Mouse (Mus musculus) hindbrain, embryonic 12.5 days (tissue): Measurements from ENCODE around the gene Frmpd1. TPM values are rescaled to one million over a fixed set of nuclear protein-coding genes. Genes with fewer than 3 reads are reported as not detected.

ENCODE experiments used
- ATAC-seq: fragments of 200-750 bp; cut with Nextera tagmentation; 2 replicates; pipeline ENCODE4 v1.8.0; 2017; ENCODE audit warnings: moderate TSS enrichment; ENCODE audit not compliant: low FRiP score
- H3K27ac ChIP-seq: fragments of 300-500 bp; sonication (generic); 2 replicates; pipeline ENCODE4 v1.5.1; 2016; ENCODE audit warnings: mild to moderate bottlenecking
- H3K27me3 ChIP-seq: fragments of 300-500 bp; sonication (generic); 2 replicates; pipeline ENCODE4 v1.6.1; 2016; ENCODE audit warnings: mild to moderate bottlenecking
- H3K36me3 ChIP-seq: fragments of 300-500 bp; sonication (generic); 2 replicates; pipeline ENCODE4 v1.6.1; 2016; ENCODE audit warnings: mild to moderate bottlenecking
- H3K4me1 ChIP-seq: fragments of 300-500 bp; sonication (generic); 2 replicates; pipeline ENCODE4 v1.6.1; 2016
- H3K4me2 ChIP-seq: fragments of 300-500 bp; sonication (generic); replicated peaks from 2 replicates; pipeline ENCODE4 v1.6.1; 2016; ENCODE audit warnings: mild to moderate bottlenecking
- H3K4me3 ChIP-seq: fragments of 300-500 bp; sonication (generic); 2 replicates; pipeline ENCODE4 v1.5.1; 2016; ENCODE audit warnings: mild to moderate bottlenecking
- H3K9ac ChIP-seq: fragments of 300-500 bp; sonication (generic); 2 replicates; pipeline ENCODE4 v1.6.1; 2016; ENCODE audit warnings: mild to moderate bottlenecking, moderate library complexity
- H3K9me3 ChIP-seq: fragments of 300-500 bp; sonication (generic); replicated peaks from 2 replicates; pipeline ENCODE4 v1.6.1; 2016; ENCODE audit warnings: mild to moderate bottlenecking
- WGBS: fragments of 180-500 bp; shearing (Covaris S2); methylation state at CpG from one replicate; pipeline ENCODE4 v1.1.7; 2016; 5-methylcytosine and 5-hydroxymethylcytosine counted together
- polyA plus RNA-seq: library from polyadenylated mRNA; unstranded; fragments of >200 nt; fragmentation: Nextera tagmentation; extraction: Ambion mirVana; gene quantifications from 2 replicates; pipeline ENCODE4 v1.2.1, GENCODE M21; 2016

The Frmpd1 gene
- 2.0 and 2.5 TPM in 2 replicates for polyA plus RNA-seq

DNA sequence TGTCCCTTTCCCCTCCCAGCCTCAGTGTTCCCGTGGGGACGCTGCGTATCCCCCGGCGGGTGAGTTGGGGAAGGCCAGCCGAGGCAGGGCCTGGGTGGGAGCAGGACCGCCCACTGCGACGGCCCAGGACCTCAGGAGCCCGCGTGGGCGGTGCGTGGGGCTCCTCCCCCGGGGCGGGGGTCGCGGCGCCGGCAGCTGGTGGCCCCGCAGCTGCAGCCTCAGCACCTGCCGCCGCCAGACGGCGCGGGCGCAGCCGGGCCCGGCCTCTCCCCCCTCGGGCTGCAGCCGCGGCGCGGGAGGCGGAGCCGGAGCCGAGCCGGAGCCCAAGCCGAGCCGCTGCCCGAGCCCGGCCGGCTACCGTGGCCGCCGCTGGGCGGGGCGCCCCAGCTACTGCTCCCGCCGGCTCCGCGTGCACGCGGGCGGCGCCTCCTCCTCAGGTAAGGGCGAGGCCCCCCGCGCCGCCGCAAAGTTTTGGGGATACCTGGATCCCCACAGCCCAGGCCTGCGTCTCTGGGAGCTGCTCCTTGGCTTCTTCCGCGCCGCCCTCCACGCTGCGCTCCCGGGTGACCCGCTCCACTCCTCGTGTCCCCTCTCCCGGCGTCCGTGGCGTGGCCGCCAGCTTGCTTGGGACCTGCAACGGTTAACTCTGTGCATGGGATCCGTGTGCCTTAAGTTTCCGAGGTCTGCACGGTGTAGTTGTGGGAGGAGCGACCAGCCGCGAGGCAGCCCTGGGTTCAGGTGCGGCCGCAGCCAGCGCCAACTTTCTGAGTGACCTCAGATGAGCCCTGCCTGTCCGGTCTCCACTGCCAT, at the start of gene Frmpd1:
TSS of gene Frmpd1 (plus strand) at position 355 of the 810 bp plus-strand sequence.
- H3K4me2 ChIP-seq, result peak within 1 kb of the TSS; percentile 79
- H3K36me3 ChIP-seq, result no peaks in the 10 kb centered on the region
- no peaks in the 10 kb centered on the region for H3K9me3 ChIP-seq
- ATAC-seq, result peak; percentile 89
- peaks cover 10% of the 10 kb centered on the region for H3K4me1 ChIP-seq
- peaks cover 39% of the 10 kb centered on the region for H3K27me3 ChIP-seq
- WGBS, result under 1% methylated on average over 64 of the region's 85 CpGs
- H3K4me3 ChIP-seq, result peak within 1 kb of the TSS; percentile 64
- peak within 1 kb of the TSS; percentile 67 for H3K9ac ChIP-seq
- H3K27ac ChIP-seq, result peak within 1 kb of the TSS; percentile 30; the same call in 1 of the 2 replicates

DNA sequence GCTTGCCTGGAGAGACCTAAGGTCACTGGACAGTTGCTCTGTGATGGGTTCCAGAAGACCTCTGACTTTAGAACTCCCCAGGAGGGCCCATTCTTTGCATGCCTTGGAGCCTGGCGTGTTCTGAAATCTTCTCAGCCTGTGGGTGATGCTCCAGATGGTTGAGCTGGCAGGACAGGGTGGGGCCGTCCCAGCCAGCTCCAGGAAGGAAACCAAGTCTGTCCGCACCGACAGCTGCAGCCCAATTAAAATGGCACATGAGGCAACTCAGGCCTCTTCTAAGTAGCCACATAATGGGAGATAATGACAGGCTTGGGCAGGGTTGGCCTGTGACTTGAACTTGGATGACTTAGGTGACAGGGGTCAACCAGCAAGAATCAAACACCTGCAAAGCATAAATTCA, 47.0 kb upstream of the Frmpd1 start:
- no peak overlapping the region for H3K4me2 ChIP-seq
- ATAC-seq, result no peak

DNA sequence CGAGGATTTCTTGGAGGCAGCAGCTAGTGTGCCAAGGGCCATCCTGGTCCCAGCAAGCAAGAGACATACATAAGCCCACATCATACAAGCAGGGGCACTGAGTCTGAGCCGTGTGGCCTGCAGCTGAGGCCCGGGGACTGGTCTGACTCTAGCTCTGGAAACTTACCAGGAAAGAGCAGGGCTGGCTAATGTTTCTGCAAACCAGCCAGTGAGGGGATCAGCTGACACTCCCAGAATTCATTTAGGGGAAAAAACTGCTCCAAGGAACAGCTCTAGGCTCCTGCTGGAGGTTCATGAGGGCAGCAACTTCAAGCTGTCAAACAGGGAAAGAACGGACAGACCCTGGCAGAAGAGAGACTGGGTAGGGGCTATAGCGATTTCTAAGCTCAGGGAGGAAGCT, 42.8 kb upstream of the Frmpd1 start:
- WGBS, result 78% methylated on average over 5 of the region's 5 CpGs
- ATAC-seq, result no peak
- no peak overlapping the region for H3K4me2 ChIP-seq
- no peak overlapping the region for H3K4me3 ChIP-seq
- no peak overlapping the region for H3K27ac ChIP-seq
- H3K27me3 ChIP-seq, result no peaks in the 10 kb centered on the region
- H3K36me3 ChIP-seq, result no peaks in the 10 kb centered on the region
- no peak overlapping the region for H3K9ac ChIP-seq
- no peaks in the 10 kb centered on the region for H3K9me3 ChIP-seq
- H3K4me1 ChIP-seq, result peaks cover 19% of the 10 kb centered on the region

More for the DNA sequence above, 47.0 kb upstream of the Frmpd1 start:
- Histone ChIP-seq H3K4me3 (no peak overlapping the region), H3K27me3 (no peaks in the 10 kb centered on the region), H3K27ac (no peak overlapping the region), H3K9ac (no peak overlapping the region), H3K36me3 (no peaks in the 10 kb centered on the region), H3K4me1 (peaks cover 10% of the 10 kb centered on the region), H3K9me3 (no peaks in the 10 kb centered on the region)
- WGBS, result 57% methylated on average over 4 of the region's 4 CpGs

DNA sequence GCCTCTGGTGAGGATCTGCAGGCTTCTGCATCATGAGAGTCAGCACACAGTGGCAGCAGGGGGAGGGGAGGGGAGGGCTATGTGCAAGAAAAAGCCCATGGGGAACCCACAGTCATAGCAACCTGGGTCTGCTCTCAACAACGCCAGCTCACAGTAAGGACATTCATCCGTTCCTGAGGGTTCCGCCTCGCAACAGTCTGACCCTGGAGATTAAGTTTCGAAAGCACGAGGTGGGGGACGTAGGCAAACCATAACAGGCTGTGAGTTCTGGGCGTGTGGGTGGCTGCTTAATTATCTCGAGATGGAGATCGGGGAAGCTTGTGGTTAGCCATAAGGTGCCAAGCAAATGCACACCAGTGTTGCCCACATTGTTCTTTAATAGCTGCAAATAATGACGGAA, 42.3 kb upstream of the Frmpd1 start:
- Histone ChIP-seq H3K27me3 (no peaks in the 10 kb centered on the region), H3K9ac (no peak overlapping the region), H3K4me3 (no peak overlapping the region), H3K27ac (no peak overlapping the region), H3K9me3 (no peaks in the 10 kb centered on the region), H3K36me3 (no peaks in the 10 kb centered on the region), H3K4me2 (0 out of 2 replicates have a peak overlapping the region, but pooled peaks have one; percentile 6), H3K4me1 (peaks cover 19% of the 10 kb centered on the region)
- no peak for ATAC-seq
- whole genome bisulfite sequencing, result 41% methylated on average over 11 of the region's 11 CpGs

DNA sequence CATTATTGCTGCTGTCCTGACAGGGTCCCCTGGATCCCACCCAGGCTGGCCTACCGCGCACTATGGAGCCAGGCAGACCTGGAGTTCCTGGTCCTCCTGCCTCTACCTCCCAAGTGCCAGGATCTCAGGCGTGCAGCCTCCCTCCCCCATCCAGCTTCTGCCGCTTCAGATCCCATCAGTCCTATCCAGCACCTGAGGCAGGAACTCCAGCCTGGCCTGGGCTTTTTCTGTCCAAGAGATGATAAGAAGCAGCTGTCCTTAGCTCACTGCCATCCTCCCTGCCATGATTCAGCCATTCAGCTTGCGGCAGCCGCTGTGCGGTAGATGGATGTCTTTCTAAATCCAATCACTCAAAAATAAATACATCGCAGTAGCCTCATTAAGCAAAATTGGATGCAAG, 41.7 kb upstream of the Frmpd1 start:
- Histone ChIP-seq H3K4me1 (peaks cover 19% of the 10 kb centered on the region), H3K27ac (peak overlapping the region; percentile 18; the same call in 1 of the 2 replicates), H3K4me2 (no peak overlapping the region), H3K36me3 (no peaks in the 10 kb centered on the region), H3K9me3 (no peaks in the 10 kb centered on the region), H3K4me3 (no peak overlapping the region), H3K27me3 (no peaks in the 10 kb centered on the region), H3K9ac (no peak overlapping the region)
- WGBS, result 78% methylated on average over 8 of the region's 8 CpGs
- ATAC-seq, result no peak

DNA sequence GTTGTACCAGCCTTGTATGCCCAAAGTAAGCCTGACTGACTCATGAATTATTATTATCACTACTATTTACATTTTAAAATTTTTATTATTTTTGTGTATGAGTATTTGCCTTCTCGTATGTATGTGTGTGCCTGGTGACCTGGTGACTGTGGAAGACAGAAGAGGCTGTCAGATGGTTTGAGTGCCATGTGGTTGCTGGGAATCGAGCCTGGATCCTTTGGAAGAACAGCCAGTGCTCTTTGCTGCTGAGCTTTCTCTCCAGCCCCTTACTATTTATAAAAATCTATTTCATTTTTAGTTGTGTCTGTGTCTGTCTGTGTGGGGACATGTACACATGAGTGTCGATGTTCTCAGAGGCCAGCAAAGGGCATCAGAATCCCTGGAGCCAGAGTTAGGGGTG, 28.2 kb upstream of the Frmpd1 start:
- Histone ChIP-seq H3K4me2 (no peak overlapping the region), H3K4me3 (no peak overlapping the region), H3K27me3 (no peaks in the 10 kb centered on the region), H3K9ac (no peak overlapping the region), H3K4me1 (no peaks in the 10 kb centered on the region), H3K9me3 (no peaks in the 10 kb centered on the region), H3K27ac (no peak overlapping the region), H3K36me3 (no peaks in the 10 kb centered on the region)
- no peak for ATAC-seq
- WGBS, result 77% methylated on average over 3 of the region's 3 CpGs

DNA sequence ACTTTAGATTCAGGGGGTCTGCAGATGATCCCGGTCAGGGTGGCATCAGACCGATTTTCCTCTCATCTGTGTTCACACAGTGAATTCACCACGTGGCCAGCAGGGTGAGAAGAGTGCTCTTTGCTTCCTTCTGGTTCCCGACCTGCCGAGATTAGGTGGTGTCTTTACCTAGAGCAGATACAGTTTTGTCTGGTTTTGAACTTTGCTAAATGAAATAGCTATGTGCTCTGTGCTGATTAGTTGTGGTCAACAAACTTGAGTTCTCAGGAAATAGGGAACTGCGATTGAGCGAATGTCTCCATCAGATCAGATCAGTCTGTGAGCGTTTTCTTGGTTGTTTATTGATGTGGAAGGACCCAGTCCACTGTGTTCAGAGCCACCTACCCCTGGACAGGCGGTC, 26.1 kb upstream of the Frmpd1 start:
- no peaks in the 10 kb centered on the region for H3K9me3 ChIP-seq
- no peak overlapping the region for H3K27ac ChIP-seq
- no peaks in the 10 kb centered on the region for H3K27me3 ChIP-seq
- H3K4me1 ChIP-seq, result no peaks in the 10 kb centered on the region
- H3K4me2 ChIP-seq, result no peak overlapping the region
- H3K36me3 ChIP-seq, result no peaks in the 10 kb centered on the region
- no peak for ATAC-seq
- no peak overlapping the region for H3K4me3 ChIP-seq
- no peak overlapping the region for H3K9ac ChIP-seq
- 81% methylated on average over 9 of the region's 9 CpGs for WGBS

DNA sequence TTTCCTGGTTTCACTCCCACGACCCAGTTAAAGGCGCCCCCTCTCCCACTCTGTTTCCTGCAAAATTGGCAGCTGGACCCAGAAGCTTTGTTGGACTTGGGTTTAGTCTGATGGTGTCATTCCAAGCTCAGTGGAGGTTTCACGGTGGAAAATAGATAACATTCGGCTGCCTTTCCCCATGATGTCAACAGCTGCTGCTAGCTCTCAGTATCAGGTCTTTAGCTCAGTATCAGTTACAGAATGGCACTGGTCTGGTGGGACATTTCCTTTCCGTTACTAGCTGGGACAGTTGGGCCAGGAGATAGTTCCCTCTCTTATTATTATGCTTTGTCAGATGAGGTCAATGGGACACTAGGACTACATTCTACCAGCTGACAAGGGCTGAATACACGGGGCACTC, 23.9 kb upstream of the Frmpd1 start:
- ATAC-seq, result no peak

DNA sequence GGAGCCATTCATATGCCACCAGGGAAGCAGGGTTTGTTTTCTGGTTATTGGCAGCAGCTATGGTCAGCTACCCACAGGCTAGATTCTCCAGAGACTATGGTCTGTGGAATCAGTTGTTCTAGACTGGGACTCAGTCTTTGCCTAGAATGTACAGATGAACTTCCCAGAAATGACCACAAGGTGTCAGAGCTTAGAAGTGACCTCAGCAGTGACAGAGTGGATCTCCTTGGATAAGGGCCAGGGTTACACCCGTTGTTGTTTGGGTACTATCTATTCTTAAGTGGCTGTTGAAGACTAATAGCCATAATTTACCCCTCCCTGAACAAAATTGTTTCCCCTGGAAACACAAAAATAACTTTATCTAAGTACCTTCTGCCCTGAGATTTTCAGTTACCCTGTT, 21.0 kb upstream of the Frmpd1 start:
- no peak for ATAC-seq
- Histone ChIP-seq H3K4me3 (no peak overlapping the region), H3K9me3 (no peaks in the 10 kb centered on the region), H3K4me2 (no peak overlapping the region), H3K27me3 (no peaks in the 10 kb centered on the region), H3K4me1 (no peaks in the 10 kb centered on the region), H3K9ac (no peak overlapping the region), H3K27ac (no peak overlapping the region), H3K36me3 (no peaks in the 10 kb centered on the region)
- WGBS, result 40% methylated on average over 1 of the region's 1 CpGs

More for the DNA sequence above, 23.9 kb upstream of the Frmpd1 start:
- no peak overlapping the region for H3K4me2 ChIP-seq
- no peaks in the 10 kb centered on the region for H3K27me3 ChIP-seq
- no peak overlapping the region for H3K27ac ChIP-seq
- 80% methylated on average over 6 of the region's 6 CpGs for WGBS
- no peaks in the 10 kb centered on the region for H3K36me3 ChIP-seq
- H3K9me3 ChIP-seq, result no peaks in the 10 kb centered on the region
- no peaks in the 10 kb centered on the region for H3K4me1 ChIP-seq
- H3K9ac ChIP-seq, result no peak overlapping the region
- no peak overlapping the region for H3K4me3 ChIP-seq

DNA sequence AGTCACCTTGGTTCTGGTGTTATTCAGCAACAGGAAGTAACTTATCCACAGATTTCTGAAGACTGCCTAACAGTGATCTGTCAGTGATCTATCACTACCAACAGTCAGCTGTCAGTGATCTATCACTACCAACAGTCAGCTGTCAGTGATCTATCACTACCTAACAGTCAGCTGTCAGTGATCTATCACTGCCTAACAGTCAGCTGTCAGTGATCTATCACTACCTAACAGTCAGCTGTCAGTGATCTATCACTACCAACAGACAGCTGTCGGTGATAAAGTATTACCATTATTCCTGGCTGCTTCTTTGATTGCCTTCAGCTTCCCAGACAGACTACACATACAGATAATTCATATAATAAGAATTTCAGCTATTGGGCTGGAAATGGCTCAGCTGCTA, 19.2 kb upstream of the Frmpd1 start:
- Histone ChIP-seq H3K27ac (no peak overlapping the region), H3K4me2 (no peak overlapping the region), H3K9me3 (no peaks in the 10 kb centered on the region), H3K36me3 (no peaks in the 10 kb centered on the region), H3K27me3 (no peaks in the 10 kb centered on the region), H3K4me3 (no peak overlapping the region), H3K9ac (no peak overlapping the region), H3K4me1 (no peaks in the 10 kb centered on the region)
- ATAC-seq, result no peak
- 76% methylated on average over 1 of the region's 1 CpGs for WGBS

DNA sequence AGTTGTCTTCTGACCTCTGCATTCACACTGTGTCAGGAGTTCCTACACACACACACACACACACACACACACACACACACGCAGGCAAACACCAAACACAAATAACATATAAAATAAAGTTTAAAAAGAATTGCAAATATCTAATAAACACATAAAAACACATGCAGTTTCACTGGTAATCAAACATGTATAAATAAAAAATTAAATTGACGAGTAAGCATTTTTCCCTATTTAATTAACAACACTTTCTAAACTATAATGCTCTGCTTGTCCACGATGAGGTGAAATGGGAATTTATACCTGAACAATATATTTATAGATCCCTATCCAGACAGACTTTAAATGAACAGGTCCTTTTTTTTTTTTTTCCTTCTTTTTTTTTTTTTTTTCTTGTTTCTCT, 18.7 kb upstream of the Frmpd1 start:
- no peak for ATAC-seq
- no peaks in the 10 kb centered on the region for H3K36me3 ChIP-seq
- no peak overlapping the region for H3K9ac ChIP-seq
- WGBS, result 88% methylated on average over 3 of the region's 3 CpGs
- no peaks in the 10 kb centered on the region for H3K4me1 ChIP-seq
- H3K4me3 ChIP-seq, result no peak overlapping the region
- H3K27ac ChIP-seq, result no peak overlapping the region
- no peaks in the 10 kb centered on the region for H3K27me3 ChIP-seq
- no peak overlapping the region for H3K4me2 ChIP-seq
- H3K9me3 ChIP-seq, result no peaks in the 10 kb centered on the region

DNA sequence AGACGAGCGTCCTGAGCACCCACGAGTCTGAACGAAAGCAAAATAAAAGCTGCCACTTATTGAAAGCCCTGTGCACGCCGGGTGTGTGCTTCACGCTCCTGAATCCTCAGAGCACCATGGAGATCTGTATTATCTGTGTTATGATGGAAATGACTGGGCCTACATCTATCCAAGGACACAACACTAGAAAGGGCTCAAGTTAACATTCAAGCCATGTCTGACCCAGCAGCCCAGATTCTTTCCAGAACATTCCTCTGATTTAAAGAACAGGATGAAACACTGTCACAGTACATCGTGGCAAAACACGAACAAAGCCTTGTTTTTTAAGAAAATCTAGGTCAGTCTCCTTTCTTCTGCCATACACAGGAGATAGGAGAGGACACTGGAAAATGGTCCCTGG, 13.3 kb upstream of the Frmpd1 start:
- no peaks in the 10 kb centered on the region for H3K9me3 ChIP-seq
- ATAC-seq, result no peak
- WGBS, result 80% methylated on average over 9 of the region's 9 CpGs
- no peaks in the 10 kb centered on the region for H3K4me1 ChIP-seq
- no peaks in the 10 kb centered on the region for H3K36me3 ChIP-seq
- H3K9ac ChIP-seq, result no peak overlapping the region
- no peak overlapping the region for H3K4me3 ChIP-seq
- H3K4me2 ChIP-seq, result no peak overlapping the region
- no peaks in the 10 kb centered on the region for H3K27me3 ChIP-seq
- no peak overlapping the region for H3K27ac ChIP-seq
